Mouse (Mus musculus) spleen, postnatal 0 days (tissue): ENCODE results near the gene Ccdc182. TPM values are rescaled to one million over a fixed set of nuclear protein-coding genes. Genes with fewer than 3 reads are reported as not detected.

ENCODE experiments used
- polyA plus RNA-seq: library from polyadenylated mRNA; unstranded; fragments of >200 nt; fragmentation: Nextera tagmentation; extraction: Ambion mirVana; gene quantifications from 2 replicates; pipeline ENCODE4 v1.2.1, GENCODE M21; 2015

Gene Ccdc182
- polyA plus RNA-seq: not detected in 2 replicates

GRCm38 (mm10) chr11:88293631-88294393, at the start of gene Ccdc182:
Gene Ccdc182, plus strand, starts transcription at chr11:88294058.

Other genes starting within 250 kb of the Ccdc182 start
- 145 and 160 TPM in 2 replicates for gene Srsf1, start 246.7 kb upstream of the Ccdc182 start, polyA plus RNA-seq
- 13.4 and 15.1 TPM in 2 replicates for gene Vezf1, start 225.8 kb upstream of the Ccdc182 start, polyA plus RNA-seq
- gene Cuedc1, start 196.0 kb upstream of the Ccdc182 start, polyA plus RNA-seq: 6.3 and 8.4 TPM in 2 replicates
- gene Mrps23, start 89.7 kb upstream of the Ccdc182 start, polyA plus RNA-seq: 39.6 and 44.6 TPM in 2 replicates